Mouse (Mus musculus): Measurements from ENCODE around the gene Igsf6.

Igsf6 gene

GRCm38 (mm10) chr7:121059477-121060218 lies 14.7 kb downstream of the Igsf6 start:
- in situ Hi-C loops (cut with MboI, MseI) = no loop called here

- in situ Hi-C loops (cut with MboI, MseI) = no loop called here
Observed at GRCm38 (mm10) chr7:121053071-121053470, 21.3 kb downstream of the Igsf6 start.

GRCm38 (mm10) chr7:121047624-121048023 lies 26.7 kb downstream of the Igsf6 start:
- in situ Hi-C loops (cut with MboI, MseI) = no loop called here

GRCm38 (mm10) chr7:121045671-121046453 lies 28.5 kb downstream of the Igsf6 start:
- in situ Hi-C loops (cut with MboI, MseI) = no loop called here

DNA sequence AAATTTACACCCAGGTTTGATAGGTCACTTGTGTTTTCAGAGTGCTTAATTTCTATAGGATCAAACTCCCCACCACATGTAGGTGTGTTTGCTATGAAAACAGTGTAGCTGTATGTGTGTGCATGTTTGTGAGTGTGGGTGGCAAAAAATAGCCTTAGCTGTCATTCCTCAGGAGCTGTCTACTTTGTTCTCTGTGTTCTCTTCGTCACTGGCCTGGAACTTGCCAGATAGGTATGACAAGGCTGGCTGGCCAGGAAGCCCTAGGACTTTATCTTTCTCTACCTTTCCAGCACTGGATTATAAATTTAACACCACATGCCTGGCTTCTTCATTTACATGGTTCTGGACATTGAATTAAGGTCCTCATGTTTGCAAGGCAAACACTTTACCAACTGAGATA lies 30.1 kb downstream of the Igsf6 start:
- in situ Hi-C loops (cut with MboI, MseI) = no loop called here

DNA sequence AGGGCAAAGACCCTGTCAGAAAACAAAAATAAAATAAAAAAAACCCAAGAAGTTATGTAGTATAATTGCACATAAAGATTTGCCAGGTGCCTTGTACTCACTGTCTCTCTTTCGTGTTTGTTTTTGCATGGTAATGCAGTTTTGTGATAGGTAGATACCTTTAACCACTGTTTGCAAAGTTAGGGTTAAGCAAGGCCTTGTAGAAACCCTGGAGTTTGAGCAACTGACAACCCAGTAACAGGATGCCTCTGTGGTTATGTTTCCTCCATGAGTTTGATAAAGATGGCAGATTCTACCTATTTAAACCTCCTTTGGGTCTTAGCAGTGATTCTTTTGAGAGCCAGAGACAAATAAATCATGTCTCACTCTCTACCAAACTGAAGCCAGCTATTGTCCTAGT lies 30.9 kb downstream of the Igsf6 start:
- in situ Hi-C loops (cut with MboI, MseI) = no loop called here

DNA sequence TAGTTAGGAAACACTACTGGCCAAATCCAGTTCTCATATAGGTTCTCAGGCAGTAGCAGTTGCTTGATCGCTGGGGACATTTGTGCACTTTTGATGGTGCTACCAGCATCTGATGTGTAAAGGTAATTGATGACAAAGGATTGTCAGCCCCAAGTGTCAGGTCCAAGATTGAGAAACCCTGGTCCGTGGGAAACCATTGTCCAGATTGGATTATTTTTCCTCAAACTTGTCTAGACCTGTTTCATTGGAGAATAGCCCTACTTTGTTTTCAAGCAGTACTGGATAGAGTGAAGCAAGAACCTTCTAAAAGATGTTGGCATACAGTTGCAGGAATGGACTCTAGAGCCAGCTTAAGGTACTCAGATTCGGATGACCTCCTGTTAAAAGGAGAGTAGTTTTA lies 31.4 kb downstream of the Igsf6 start:
- in situ Hi-C loops (cut with MboI, MseI) = no loop called here

GRCm38 (mm10) chr7:121041989-121042388 lies 32.4 kb downstream of the Igsf6 start:
- in situ Hi-C loops (cut with MboI, MseI) = no loop called here

GRCm38 (mm10) chr7:121040595-121040994 lies 33.8 kb downstream of the Igsf6 start:
- in situ Hi-C loops (cut with MboI, MseI) = no loop called here

- in situ Hi-C loops (cut with MboI, MseI) = no loop called here
Observed at GRCm38 (mm10) chr7:121035161-121035721, 39.1 kb downstream of the Igsf6 start.

DNA sequence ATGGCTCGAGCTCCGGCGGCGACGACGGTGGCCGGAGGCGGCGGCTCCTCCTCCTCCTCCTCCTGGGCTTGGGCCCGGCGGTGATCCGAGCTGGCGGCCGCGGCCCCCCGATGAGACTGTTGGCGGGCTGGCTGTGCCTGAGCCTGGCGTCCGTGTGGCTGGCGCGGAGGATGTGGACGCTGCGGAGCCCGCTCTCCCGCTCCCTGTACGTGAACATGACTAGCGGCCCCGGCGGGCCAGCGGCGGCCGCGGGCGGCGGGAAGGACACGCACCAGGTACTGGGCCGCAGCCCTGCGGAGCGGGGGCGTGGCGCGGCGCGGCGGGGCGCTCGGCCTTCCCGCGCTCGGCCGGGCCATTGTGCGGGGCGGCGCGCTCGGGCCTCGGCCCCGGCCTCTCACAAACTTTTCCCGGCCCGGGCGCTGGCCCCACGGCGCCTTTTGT lies 39.7 kb downstream of the Igsf6 start:
- in situ Hi-C loops (cut with MboI, MseI) = loop anchor here (5.0 kb wide), 1 partner anchor 197 kb away; no protein-coding TSS in a partner anchor

DNA sequence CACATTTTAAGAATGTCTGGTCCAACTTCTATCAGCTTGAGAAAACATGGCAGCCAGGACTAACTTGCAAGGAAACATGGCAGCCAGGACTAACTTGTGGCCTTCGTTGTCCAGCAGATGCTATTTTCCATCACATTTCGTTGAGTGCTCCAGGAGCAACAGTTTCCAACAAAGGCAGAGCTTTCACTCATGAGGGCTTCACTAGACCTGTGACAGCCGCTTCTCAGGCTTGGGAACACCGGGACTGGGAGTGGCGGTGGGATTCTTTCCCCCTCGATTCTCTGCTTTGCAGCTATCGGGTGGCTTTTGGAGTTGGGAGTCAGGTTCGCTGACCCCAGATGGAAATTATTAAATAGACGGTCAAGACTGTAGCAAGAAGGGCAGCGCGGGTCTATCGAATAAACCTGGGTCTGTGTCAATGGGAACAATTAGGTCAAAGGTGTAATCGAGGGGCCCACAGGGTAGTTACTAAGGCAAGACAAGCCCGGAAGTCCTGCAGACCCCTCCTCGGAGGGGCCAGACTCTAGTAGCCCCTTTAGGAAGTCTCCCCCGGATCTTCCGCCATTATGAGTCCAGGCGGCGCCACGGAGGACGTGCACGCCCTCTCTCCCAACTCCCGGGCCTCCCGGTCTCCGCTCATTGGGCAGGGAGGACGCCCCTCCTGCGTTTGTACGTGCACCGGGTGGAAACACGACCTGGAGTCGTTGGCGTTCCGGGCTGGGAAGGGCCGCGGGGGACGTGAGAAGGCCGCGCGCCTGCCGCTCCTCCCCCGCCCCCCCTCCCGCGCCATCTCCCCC lies 40.3 kb downstream of the Igsf6 start, which contains the start of gene Mettl9:
Gene Mettl9, plus strand, starts transcription at position 590 of the 797 bp plus-strand sequence.
- in situ Hi-C loops (cut with MboI, MseI) = loop anchor here (5.0 kb wide), 1 partner anchor 197 kb away; no protein-coding TSS in a partner anchor

DNA sequence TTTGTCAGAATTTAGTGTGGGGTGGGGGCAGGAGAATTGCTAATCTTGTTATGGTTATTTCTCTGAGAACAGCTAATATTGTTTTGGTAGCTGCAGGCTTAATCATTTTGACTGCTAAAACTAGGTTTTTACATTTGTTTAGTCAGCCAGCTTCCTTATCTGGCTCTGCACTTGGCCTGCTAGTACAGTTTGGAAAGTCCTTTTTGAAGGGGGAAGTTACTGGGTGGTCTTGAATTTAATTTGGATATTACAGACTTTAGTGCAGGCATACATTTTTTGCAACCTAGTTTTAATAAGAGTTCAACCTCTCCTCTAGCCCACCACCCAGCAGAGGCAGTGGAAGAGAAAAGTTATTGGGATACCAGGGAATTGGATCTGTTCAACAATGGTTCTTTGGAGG lies 44.4 kb downstream of the Igsf6 start:
- in situ Hi-C loops (cut with MboI, MseI) = loop anchor here (5.0 kb wide), 1 partner anchor 193 kb away; no protein-coding TSS in a partner anchor

- in situ Hi-C loops (cut with MboI, MseI) = no loop called here
Observed at GRCm38 (mm10) chr7:121026300-121026699, 48.1 kb downstream of the Igsf6 start.

DNA sequence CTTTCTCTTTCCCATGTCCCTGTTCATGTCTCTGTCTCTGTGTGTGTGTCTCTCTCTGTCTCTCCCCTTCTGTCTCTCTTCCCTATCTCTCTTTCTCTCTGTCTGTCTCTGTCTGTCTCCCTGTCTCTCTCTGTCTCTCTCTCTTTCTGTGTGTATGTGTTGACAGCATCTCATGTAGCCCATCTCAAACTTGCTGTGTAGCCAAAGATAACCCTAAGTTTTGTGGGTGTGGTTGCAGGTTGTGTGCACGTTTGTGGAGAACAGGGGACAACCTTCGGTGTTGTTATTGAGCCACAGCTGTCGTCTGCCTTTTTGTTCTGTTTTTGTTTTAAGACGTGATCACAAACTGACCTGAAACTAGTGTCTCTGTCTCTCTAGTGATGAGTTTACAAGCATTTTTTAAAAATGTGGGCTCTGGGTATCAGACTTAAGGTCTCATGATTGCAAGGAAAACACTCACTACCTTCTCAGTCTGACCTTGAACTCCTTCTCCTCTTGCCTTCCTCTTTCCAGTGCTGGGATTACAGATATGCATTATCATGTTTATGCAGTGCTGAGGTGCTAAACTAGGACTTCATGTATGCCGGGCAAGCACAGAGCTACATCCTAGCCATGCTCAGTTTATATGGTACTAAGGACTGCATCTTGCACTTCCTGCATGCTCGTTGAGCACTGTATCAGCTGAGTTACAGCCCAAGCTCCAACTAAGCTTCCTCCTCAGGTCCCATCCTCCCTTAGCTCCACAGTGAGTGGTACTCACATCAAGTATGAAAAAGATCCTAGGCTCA lies 49.0 kb downstream of the Igsf6 start:
- in situ Hi-C loops (cut with MboI, MseI) = no loop called here

DNA sequence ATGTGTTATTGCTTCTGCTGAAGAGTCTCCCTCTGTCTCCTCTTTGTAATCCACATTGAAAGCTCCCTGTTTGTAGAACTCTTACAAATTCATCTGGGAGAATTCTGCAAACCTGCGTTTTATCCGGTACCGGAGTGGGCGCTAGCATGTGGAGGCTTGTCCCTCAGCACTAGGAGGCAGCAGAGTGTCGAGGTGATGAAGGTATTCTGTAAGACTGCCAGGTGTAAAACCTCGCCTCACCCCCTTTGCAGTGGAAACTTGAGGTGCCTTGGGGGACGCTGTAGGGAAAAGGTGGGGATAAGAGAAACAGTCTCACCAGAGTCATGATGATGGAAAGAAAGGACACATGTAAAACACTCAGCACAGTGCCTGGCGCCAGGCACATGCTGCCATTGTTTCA lies 54.1 kb downstream of the Igsf6 start:
- in situ Hi-C loops (cut with MboI, MseI) = no loop called here

DNA sequence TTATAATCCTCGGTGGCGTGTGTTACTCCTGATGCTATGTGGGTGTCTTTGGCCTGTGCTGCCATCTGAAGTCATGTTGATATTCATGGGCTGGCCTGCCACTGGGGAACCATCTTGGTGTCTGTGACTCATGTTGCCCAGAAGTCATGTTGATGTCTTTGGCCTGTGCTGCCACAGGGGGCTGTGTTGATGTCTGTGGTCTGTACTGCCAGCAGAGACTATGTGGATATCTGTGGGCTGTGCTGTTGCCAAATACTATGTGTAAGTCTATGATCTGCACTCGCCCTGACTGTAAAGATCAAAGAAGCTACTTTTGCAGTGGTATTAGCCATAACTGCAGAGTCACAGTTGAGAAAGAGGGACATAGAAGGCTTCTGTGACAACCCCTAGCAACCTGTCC lies 55.6 kb downstream of the Igsf6 start:
- in situ Hi-C loops (cut with MboI, MseI) = no loop called here

GRCm38 (mm10) chr7:121014486-121014885 lies 59.9 kb downstream of the Igsf6 start:
- in situ Hi-C loops (cut with MboI, MseI) = no loop called here
